Mouse (Mus musculus): ENCODE data around the gene Gm11639. TPM values are rescaled to one million over a fixed set of nuclear protein-coding genes. Genes with fewer than 3 reads are reported as not detected.
"Not testable (repeated sequence)": the region's sequence is repeated elsewhere in the genome, so short reads cannot be mapped to it uniquely, and the experiment has no call there.

Gene Gm11639
- polyA plus RNA-seq, 1 experiment from 2014 or later, result 0.01 TPM

- H3K4me2 ChIP-seq, result no peak overlapping the region
- no peak for ATAC-seq (ENCODE audit: insufficient number of reproducible peaks, insufficient read depth, low FRiP score, low TSS enrichment, low read depth)
- H3K36me3 ChIP-seq, result no peaks in the 10 kb centered on the region
- no peaks in the 10 kb centered on the region for H3K9me3 ChIP-seq
- H3K27ac ChIP-seq, result no peak overlapping the region
- no peaks in the 10 kb centered on the region for H3K4me1 ChIP-seq
- H3K4me3 ChIP-seq, result no peak overlapping the region
- H3K27me3 ChIP-seq, result no peaks in the 10 kb centered on the region
- WGBS, result 75% methylated on average over 15 of the region's 15 CpGs
- no peak overlapping the region for H3K9ac ChIP-seq
Observed at GRCm38 (mm10) chr11:104981342-104982055, 296.0 kb downstream of the Gm11639 start.

- H3K9ac ChIP-seq, result no peak overlapping the region
- H3K36me3 ChIP-seq, result no peaks in the 10 kb centered on the region
- ATAC-seq (ENCODE audit: insufficient number of reproducible peaks, insufficient read depth, low FRiP score, low TSS enrichment, low read depth), result no peak
- no peaks in the 10 kb centered on the region for H3K9me3 ChIP-seq
- H3K4me2 ChIP-seq, result no peak overlapping the region
- no peaks in the 10 kb centered on the region for H3K27me3 ChIP-seq
- H3K4me1 ChIP-seq, result no peaks in the 10 kb centered on the region
- WGBS, result 63% methylated on average over 2 of the region's 2 CpGs
- no peak overlapping the region for H3K4me3 ChIP-seq
- no peak overlapping the region for H3K27ac ChIP-seq
Observed at GRCm38 (mm10) chr11:105009232-105009631, 323.7 kb downstream of the Gm11639 start.

GRCm38 (mm10) chr11:105021071-105021470, 335.6 kb downstream of the Gm11639 start:
- H3K4me3 ChIP-seq, result no peak overlapping the region
- 75% methylated on average over 7 of the region's 7 CpGs for WGBS
- no peaks in the 10 kb centered on the region for H3K36me3 ChIP-seq
- no peak overlapping the region for H3K9ac ChIP-seq
- no peaks in the 10 kb centered on the region for H3K4me1 ChIP-seq
- ATAC-seq (ENCODE audit: insufficient number of reproducible peaks, insufficient read depth, low FRiP score, low TSS enrichment, low read depth), result no peak
- no peaks in the 10 kb centered on the region for H3K27me3 ChIP-seq
- H3K27ac ChIP-seq, result no peak overlapping the region
- no peaks in the 10 kb centered on the region for H3K9me3 ChIP-seq
- no peak overlapping the region for H3K4me2 ChIP-seq

- H3K27ac ChIP-seq, result no peak overlapping the region
- no peaks in the 10 kb centered on the region for H3K36me3 ChIP-seq
- no peak overlapping the region for H3K4me3 ChIP-seq
- no peaks in the 10 kb centered on the region for H3K27me3 ChIP-seq
- no peak overlapping the region for H3K9ac ChIP-seq
- no peak for ATAC-seq (ENCODE audit: insufficient number of reproducible peaks, insufficient read depth, low FRiP score, low TSS enrichment, low read depth)
- WGBS, result 39% methylated on average over 6 of the region's 6 CpGs
- H3K9me3 ChIP-seq, result no peaks in the 10 kb centered on the region
- no peak overlapping the region for H3K4me2 ChIP-seq
- H3K4me1 ChIP-seq, result no peaks in the 10 kb centered on the region
Observed at GRCm38 (mm10) chr11:105028744-105029348, 343.3 kb downstream of the Gm11639 start.

GRCm38 (mm10) chr11:105029525-105029924, 344.0 kb downstream of the Gm11639 start:
- H3K4me2 ChIP-seq, result no peak overlapping the region
- ATAC-seq (ENCODE audit: insufficient number of reproducible peaks, insufficient read depth, low FRiP score, low TSS enrichment, low read depth), result no peak
- WGBS, result 79% methylated on average over 8 of the region's 8 CpGs

GRCm38 (mm10) chr11:105030229-105030628, 344.7 kb downstream of the Gm11639 start:
- Histone ChIP-seq H3K27me3 (no peaks in the 10 kb centered on the region), H3K4me2 (no peak overlapping the region), H3K4me1 (no peaks in the 10 kb centered on the region), H3K9me3 (no peaks in the 10 kb centered on the region), H3K27ac (no peak overlapping the region), H3K36me3 (no peaks in the 10 kb centered on the region), H3K9ac (no peak overlapping the region), H3K4me3 (no peak overlapping the region)
- 89% methylated on average over 6 of the region's 6 CpGs for WGBS
- ATAC-seq (ENCODE audit: insufficient number of reproducible peaks, insufficient read depth, low FRiP score, low TSS enrichment, low read depth), result no peak

More at GRCm38 (mm10) chr11:105029525-105029924, 344.0 kb downstream of the Gm11639 start:
- Histone ChIP-seq H3K4me1 (no peaks in the 10 kb centered on the region), H3K27me3 (no peaks in the 10 kb centered on the region), H3K36me3 (no peaks in the 10 kb centered on the region), H3K9me3 (no peaks in the 10 kb centered on the region), H3K9ac (no peak overlapping the region), H3K27ac (no peak overlapping the region), H3K4me3 (no peak overlapping the region)

GRCm38 (mm10) chr11:105031103-105031502, 345.6 kb downstream of the Gm11639 start:
- Histone ChIP-seq H3K36me3 (no peaks in the 10 kb centered on the region), H3K9ac (no peak overlapping the region), H3K4me1 (no peaks in the 10 kb centered on the region), H3K27ac (no peak overlapping the region), H3K27me3 (no peaks in the 10 kb centered on the region), H3K4me2 (no peak overlapping the region), H3K9me3 (no peaks in the 10 kb centered on the region), H3K4me3 (no peak overlapping the region)
- ATAC-seq (ENCODE audit: insufficient number of reproducible peaks, insufficient read depth, low FRiP score, low TSS enrichment, low read depth), result no peak
- WGBS, result 64% methylated on average over 2 of the region's 2 CpGs

- no peak overlapping the region for H3K4me3 ChIP-seq
- ATAC-seq (ENCODE audit: insufficient number of reproducible peaks, insufficient read depth, low FRiP score, low TSS enrichment, low read depth), result no peak
- no peaks in the 10 kb centered on the region for H3K27me3 ChIP-seq
- H3K27ac ChIP-seq, result no peak overlapping the region
- H3K4me2 ChIP-seq, result no peak overlapping the region
- no peaks in the 10 kb centered on the region for H3K36me3 ChIP-seq
- WGBS, result 75% methylated on average over 1 of the region's 1 CpGs
- no peak overlapping the region for H3K9ac ChIP-seq
- no peaks in the 10 kb centered on the region for H3K4me1 ChIP-seq
- no peaks in the 10 kb centered on the region for H3K9me3 ChIP-seq
Observed at GRCm38 (mm10) chr11:105035081-105035480, 349.6 kb downstream of the Gm11639 start.

- WGBS, result 87% methylated on average over 5 of the region's 5 CpGs
Observed at GRCm38 (mm10) chr11:105063292-105063691, 377.8 kb downstream of the Gm11639 start, which contains the start of gene Efcab3. Efcab3 (plus strand) TSS chr11:105063592.

GRCm38 (mm10) chr11:105112448-105112847, 426.9 kb downstream of the Gm11639 start:
- not testable (repeated sequence) for H3K36me3 ChIP-seq; H3K4me3 ChIP-seq; H3K27ac ChIP-seq; H3K9me3 ChIP-seq; H3K27me3 ChIP-seq; H3K9ac ChIP-seq; ATAC-seq (ENCODE audit: insufficient number of reproducible peaks, insufficient read depth, low FRiP score, low TSS enrichment, low read depth); H3K4me2 ChIP-seq; H3K4me1 ChIP-seq
- WGBS, result 81% methylated on average over 22 of the region's 22 CpGs

More at GRCm38 (mm10) chr11:105063292-105063691, 377.8 kb downstream of the Gm11639 start, which contains the start of gene Efcab3:
- no peak within 1 kb of the TSS for H3K9ac ChIP-seq
- no peak for ATAC-seq (ENCODE audit: insufficient number of reproducible peaks, insufficient read depth, low FRiP score, low TSS enrichment, low read depth)
- H3K9me3 ChIP-seq, result 0 out of 2 replicates have a peak, but pooled peaks cover 4% of the 10 kb centered on the region
- H3K27me3 ChIP-seq, result no peaks in the 10 kb centered on the region
- H3K4me3 ChIP-seq, result no peak within 1 kb of the TSS
- no peaks in the 10 kb centered on the region for H3K4me1 ChIP-seq
- H3K27ac ChIP-seq, result no peak within 1 kb of the TSS
- H3K36me3 ChIP-seq, result no peaks in the 10 kb centered on the region
- H3K4me2 ChIP-seq, result no peak within 1 kb of the TSS

- Histone ChIP-seq H3K9me3 (no peaks in the 10 kb centered on the region), H3K9ac (no peak overlapping the region), H3K27ac (no peak overlapping the region), H3K27me3 (no peaks in the 10 kb centered on the region), H3K4me1 (no peaks in the 10 kb centered on the region), H3K36me3 (no peaks in the 10 kb centered on the region), H3K4me3 (no peak overlapping the region), H3K4me2 (no peak overlapping the region)
- ATAC-seq (ENCODE audit: insufficient number of reproducible peaks, insufficient read depth, low FRiP score, low TSS enrichment, low read depth), result no peak
- WGBS, result 90% methylated on average over 7 of the region's 7 CpGs
Observed at GRCm38 (mm10) chr11:105117814-105118213, 432.3 kb downstream of the Gm11639 start.

- H3K36me3 ChIP-seq, result no peaks in the 10 kb centered on the region
- no peaks in the 10 kb centered on the region for H3K27me3 ChIP-seq
- H3K9me3 ChIP-seq, result no peaks in the 10 kb centered on the region
- 24% methylated on average over 4 of the region's 4 CpGs for WGBS
- H3K9ac ChIP-seq, result no peak overlapping the region
- H3K27ac ChIP-seq, result no peak overlapping the region
- no peak overlapping the region for H3K4me3 ChIP-seq
- no peaks in the 10 kb centered on the region for H3K4me1 ChIP-seq
- H3K4me2 ChIP-seq, result no peak overlapping the region
- no peak for ATAC-seq (ENCODE audit: insufficient number of reproducible peaks, insufficient read depth, low FRiP score, low TSS enrichment, low read depth)
Observed at GRCm38 (mm10) chr11:105120551-105121061, 435.1 kb downstream of the Gm11639 start.

Measured in embryonic facial prominence, embryonic 13.5 days (tissue).